Mouse (Mus musculus): Measurements from ENCODE around the gene Atxn1. TPM values are rescaled to one million over a fixed set of nuclear protein-coding genes. Genes with fewer than 3 reads are reported as not detected.

The Atxn1 gene
- polyA plus RNA-seq, 1 experiment from 2014 or later = 5.9 TPM

DNA sequence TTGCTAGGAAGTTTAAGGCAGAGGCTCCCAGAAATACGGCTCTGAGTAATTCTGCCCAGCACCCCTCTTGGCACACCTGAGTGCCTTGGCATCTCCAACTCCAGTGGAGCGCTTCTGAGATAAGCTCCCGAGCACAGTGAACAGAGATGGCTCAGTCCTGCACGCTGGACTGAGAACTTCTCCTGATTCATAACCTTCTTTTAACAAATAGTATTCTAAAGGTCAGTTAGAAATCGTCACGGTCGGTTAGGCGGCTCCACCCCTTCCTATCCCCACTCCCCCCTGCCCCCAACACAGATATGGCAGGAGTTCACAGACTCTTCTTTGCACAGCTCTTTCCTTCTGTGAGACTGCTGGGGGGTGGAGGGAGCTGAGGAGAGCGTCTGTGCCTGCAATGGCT lies 272.4 kb downstream of the Atxn1 start:
- Histone ChIP-seq H3K9me3 (ENCODE audit: low read length) (peaks cover 3% of the 10 kb centered on the region; the same call in 1 of the 2 replicates), H3K27me3 (ENCODE audit: insufficient read depth, low read length) (no peaks in the 10 kb centered on the region), H3K27ac (ENCODE audit: low read length) (peak overlapping the region; percentile 20; the same call in 1 of the 2 replicates), H3K36me3 (ENCODE audit: insufficient read depth, low read length) (peaks cover 4% of the 10 kb centered on the region; the same call in 1 of the 2 replicates), H3K4me3 (ENCODE audit: low read length) (no peak overlapping the region), H3K4me1 (ENCODE audit: insufficient read depth, low read length) (peaks cover 25% of the 10 kb centered on the region), H3K4me2 (replicated peaks; ENCODE audit: low read depth, low read length) (no peak overlapping the region), H3K9ac (replicated peaks; ENCODE audit: low read length) (no peak overlapping the region)
- 39% methylated on average over 9 of the region's 9 CpGs for WGBS
- ATAC-seq (ENCODE audit: low FRiP score, low TSS enrichment) = peak; percentile 63

- Histone ChIP-seq H3K9me3 (ENCODE audit: low read length) (no peaks in the 10 kb centered on the region), H3K27me3 (ENCODE audit: insufficient read depth, low read length) (no peaks in the 10 kb centered on the region), H3K9ac (replicated peaks; ENCODE audit: low read length) (no peak overlapping the region), H3K4me1 (ENCODE audit: insufficient read depth, low read length) (peaks cover 25% of the 10 kb centered on the region), H3K27ac (ENCODE audit: low read length) (no peak overlapping the region), H3K4me2 (replicated peaks; ENCODE audit: low read depth, low read length) (no peak overlapping the region), H3K36me3 (ENCODE audit: insufficient read depth, low read length) (no peaks in the 10 kb centered on the region), H3K4me3 (ENCODE audit: low read length) (no peak overlapping the region)
- no peak for ATAC-seq (ENCODE audit: low FRiP score, low TSS enrichment)
- WGBS = 63% methylated on average over 1 of the region's 1 CpGs
Measured at GRCm38 (mm10) chr13:45690426-45690825, 274.4 kb downstream of the Atxn1 start.

DNA sequence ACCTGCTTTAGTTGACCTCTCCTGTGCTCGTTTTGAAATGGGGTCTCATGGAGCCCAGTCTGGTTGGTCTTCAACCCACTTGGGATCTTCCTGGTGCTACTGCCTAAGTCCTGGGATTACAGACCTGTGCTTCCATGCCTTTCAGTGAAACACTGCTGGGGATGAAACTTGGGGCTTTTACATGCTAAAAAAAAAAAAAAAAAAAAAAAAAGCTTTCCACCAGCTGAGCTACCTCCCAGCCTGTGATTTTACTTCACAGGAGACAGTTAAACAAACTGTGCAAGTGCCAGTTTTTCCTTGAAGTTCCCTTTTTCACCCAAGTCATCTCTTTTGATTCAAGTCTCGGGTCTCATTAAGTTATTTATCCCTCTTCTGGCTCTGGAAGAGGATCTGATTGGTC lies 275.9 kb downstream of the Atxn1 start:
- peaks cover 23% of the 10 kb centered on the region for H3K4me1 ChIP-seq (ENCODE audit: insufficient read depth, low read length)
- no peaks in the 10 kb centered on the region for H3K27me3 ChIP-seq (ENCODE audit: insufficient read depth, low read length)
- no peaks in the 10 kb centered on the region for H3K9me3 ChIP-seq (ENCODE audit: low read length)
- ATAC-seq (ENCODE audit: low FRiP score, low TSS enrichment) = no peak
- 80% methylated on average over 2 of the region's 2 CpGs for WGBS
- no peak overlapping the region for H3K4me2 ChIP-seq (replicated peaks; ENCODE audit: low read depth, low read length)
- no peak overlapping the region for H3K27ac ChIP-seq (ENCODE audit: low read length)
- no peak overlapping the region for H3K4me3 ChIP-seq (ENCODE audit: low read length)
- H3K9ac ChIP-seq (replicated peaks; ENCODE audit: low read length) = no peak overlapping the region
- H3K36me3 ChIP-seq (ENCODE audit: insufficient read depth, low read length) = no peaks in the 10 kb centered on the region

DNA sequence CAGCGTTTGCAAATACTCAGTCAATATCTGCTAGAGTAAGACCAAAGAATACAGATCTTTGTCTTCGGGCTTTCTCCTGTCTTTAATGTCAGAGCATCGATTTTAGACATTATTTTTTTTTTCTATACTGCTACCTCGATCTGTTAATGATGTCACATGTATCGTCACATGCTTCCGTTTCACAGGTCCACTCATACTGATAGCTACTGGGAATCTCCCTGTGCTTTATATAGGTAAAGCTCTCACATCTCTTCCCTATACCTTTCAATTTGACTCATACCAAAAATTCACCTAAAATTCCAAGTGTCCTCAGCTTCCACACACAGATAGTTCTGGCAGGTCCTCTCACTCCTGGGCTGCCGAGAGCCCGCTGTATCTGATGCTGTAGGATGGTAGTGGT lies 277.2 kb downstream of the Atxn1 start:
- no peak overlapping the region for H3K27ac ChIP-seq (ENCODE audit: low read length)
- no peak overlapping the region for H3K4me3 ChIP-seq (ENCODE audit: low read length)
- H3K4me1 ChIP-seq (ENCODE audit: insufficient read depth, low read length) = peaks cover 10% of the 10 kb centered on the region
- no peak overlapping the region for H3K9ac ChIP-seq (replicated peaks; ENCODE audit: low read length)
- H3K4me2 ChIP-seq (replicated peaks; ENCODE audit: low read depth, low read length) = no peak overlapping the region
- H3K27me3 ChIP-seq (ENCODE audit: insufficient read depth, low read length) = no peaks in the 10 kb centered on the region
- H3K9me3 ChIP-seq (ENCODE audit: low read length) = no peaks in the 10 kb centered on the region
- ATAC-seq (ENCODE audit: low FRiP score, low TSS enrichment) = no peak
- no peaks in the 10 kb centered on the region for H3K36me3 ChIP-seq (ENCODE audit: insufficient read depth, low read length)
- WGBS = 94% methylated on average over 8 of the region's 8 CpGs

- Histone ChIP-seq H3K4me1 (ENCODE audit: insufficient read depth, low read length) (peaks cover 2% of the 10 kb centered on the region; the same call in 1 of the 2 replicates), H3K27ac (ENCODE audit: low read length) (no peak overlapping the region), H3K9ac (replicated peaks; ENCODE audit: low read length) (no peak overlapping the region), H3K9me3 (ENCODE audit: low read length) (no peaks in the 10 kb centered on the region), H3K4me3 (ENCODE audit: low read length) (no peak overlapping the region), H3K36me3 (ENCODE audit: insufficient read depth, low read length) (no peaks in the 10 kb centered on the region), H3K27me3 (ENCODE audit: insufficient read depth, low read length) (no peaks in the 10 kb centered on the region), H3K4me2 (replicated peaks; ENCODE audit: low read depth, low read length) (no peak overlapping the region)
- no peak for ATAC-seq (ENCODE audit: low FRiP score, low TSS enrichment)
- 55% methylated on average over 3 of the region's 3 CpGs for WGBS
Measured at GRCm38 (mm10) chr13:45686309-45686582, 278.6 kb downstream of the Atxn1 start.

DNA sequence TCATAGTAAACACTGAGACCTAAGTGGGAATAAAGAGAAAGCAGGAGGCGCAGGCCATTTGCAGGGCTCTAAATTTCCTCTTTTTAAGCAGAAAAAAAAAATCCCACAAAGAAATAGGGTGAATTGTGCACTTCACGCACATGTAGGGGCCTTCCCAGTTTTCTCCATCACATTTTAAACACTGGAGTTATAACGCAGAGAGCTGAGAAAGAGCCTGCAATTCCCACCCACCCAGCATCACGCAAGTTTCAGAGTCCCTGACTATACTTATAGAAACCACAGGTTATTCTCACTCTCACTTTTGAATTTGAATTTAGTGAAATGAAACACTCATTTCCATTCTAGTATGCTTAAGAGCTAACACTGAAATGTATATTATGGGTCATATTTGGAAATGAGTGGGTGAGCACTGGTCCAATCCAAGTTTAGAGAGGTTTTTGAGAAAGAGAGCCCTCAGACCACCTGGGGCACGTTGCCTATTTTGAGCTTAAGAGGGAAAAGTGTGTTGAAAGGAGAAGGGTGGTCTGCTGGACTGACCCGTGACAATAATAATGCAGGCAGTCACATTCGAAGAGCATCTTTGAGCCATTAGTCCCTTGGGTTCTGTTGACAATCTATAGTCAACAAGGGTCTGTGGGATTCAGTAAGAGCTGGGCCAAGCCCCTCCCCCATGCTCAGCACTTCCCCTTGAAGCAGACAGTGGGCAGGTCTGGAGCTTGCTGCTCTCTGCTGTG lies 279.1 kb downstream of the Atxn1 start:
- WGBS = 83% methylated on average over 7 of the region's 7 CpGs
- 0 out of 2 replicates have a peak overlapping the region, but pooled peaks have one; percentile 23 for H3K27ac ChIP-seq (ENCODE audit: low read length)

DNA sequence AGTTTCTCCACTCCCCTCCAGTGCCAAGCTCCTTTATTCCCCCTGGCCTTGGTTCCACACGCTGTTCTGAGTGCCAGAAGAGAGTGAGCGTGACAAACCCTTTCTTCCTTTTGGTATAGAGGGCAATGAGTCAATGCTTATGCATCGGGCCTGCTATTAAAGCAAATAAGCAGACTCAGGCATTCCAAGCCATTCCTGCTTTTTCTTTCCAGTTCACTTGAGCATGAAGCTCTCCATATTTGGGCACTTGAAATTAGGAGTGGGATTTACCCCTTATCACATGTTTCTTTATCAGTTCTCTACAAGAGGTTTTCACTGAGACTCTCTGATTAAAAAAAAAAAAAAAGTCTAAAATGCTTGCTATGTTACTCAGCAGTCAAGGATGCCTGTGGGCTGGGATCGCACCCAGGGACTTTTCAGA lies 279.9 kb downstream of the Atxn1 start:
- ATAC-seq (ENCODE audit: low FRiP score, low TSS enrichment) = no peak
- H3K27ac ChIP-seq (ENCODE audit: low read length) = peak overlapping the region; percentile 58; the same call in 1 of the 2 replicates
- no peaks in the 10 kb centered on the region for H3K9me3 ChIP-seq (ENCODE audit: low read length)
- H3K4me2 ChIP-seq (replicated peaks; ENCODE audit: low read depth, low read length) = no peak overlapping the region
- peaks cover 4% of the 10 kb centered on the region; the same call in 1 of the 2 replicates for H3K4me1 ChIP-seq (ENCODE audit: insufficient read depth, low read length)
- no peak overlapping the region for H3K4me3 ChIP-seq (ENCODE audit: low read length)
- H3K27me3 ChIP-seq (ENCODE audit: insufficient read depth, low read length) = no peaks in the 10 kb centered on the region
- H3K36me3 ChIP-seq (ENCODE audit: insufficient read depth, low read length) = no peaks in the 10 kb centered on the region
- no peak overlapping the region for H3K9ac ChIP-seq (replicated peaks; ENCODE audit: low read length)
- WGBS = 62% methylated on average over 4 of the region's 4 CpGs

More for the DNA sequence above, 279.1 kb downstream of the Atxn1 start:
- Histone ChIP-seq H3K36me3 (ENCODE audit: insufficient read depth, low read length) (no peaks in the 10 kb centered on the region), H3K4me2 (replicated peaks; ENCODE audit: low read depth, low read length) (no peak overlapping the region), H3K9me3 (ENCODE audit: low read length) (no peaks in the 10 kb centered on the region), H3K4me3 (ENCODE audit: low read length) (no peak overlapping the region), H3K9ac (replicated peaks; ENCODE audit: low read length) (no peak overlapping the region), H3K27me3 (ENCODE audit: insufficient read depth, low read length) (no peaks in the 10 kb centered on the region), H3K4me1 (ENCODE audit: insufficient read depth, low read length) (peaks cover 4% of the 10 kb centered on the region; the same call in 1 of the 2 replicates)
- ATAC-seq (ENCODE audit: low FRiP score, low TSS enrichment) = no peak

GRCm38 (mm10) chr13:45683991-45684390 lies 280.8 kb downstream of the Atxn1 start:
- peaks cover 4% of the 10 kb centered on the region; the same call in 1 of the 2 replicates for H3K4me1 ChIP-seq (ENCODE audit: insufficient read depth, low read length)
- H3K27me3 ChIP-seq (ENCODE audit: insufficient read depth, low read length) = no peaks in the 10 kb centered on the region
- no peaks in the 10 kb centered on the region for H3K9me3 ChIP-seq (ENCODE audit: low read length)
- ATAC-seq (ENCODE audit: low FRiP score, low TSS enrichment) = no peak
- no peak overlapping the region for H3K4me3 ChIP-seq (ENCODE audit: low read length)
- H3K27ac ChIP-seq (ENCODE audit: low read length) = no peak overlapping the region
- WGBS = 71% methylated on average over 3 of the region's 3 CpGs
- no peaks in the 10 kb centered on the region for H3K36me3 ChIP-seq (ENCODE audit: insufficient read depth, low read length)
- H3K9ac ChIP-seq (replicated peaks; ENCODE audit: low read length) = no peak overlapping the region
- no peak overlapping the region for H3K4me2 ChIP-seq (replicated peaks; ENCODE audit: low read depth, low read length)

DNA sequence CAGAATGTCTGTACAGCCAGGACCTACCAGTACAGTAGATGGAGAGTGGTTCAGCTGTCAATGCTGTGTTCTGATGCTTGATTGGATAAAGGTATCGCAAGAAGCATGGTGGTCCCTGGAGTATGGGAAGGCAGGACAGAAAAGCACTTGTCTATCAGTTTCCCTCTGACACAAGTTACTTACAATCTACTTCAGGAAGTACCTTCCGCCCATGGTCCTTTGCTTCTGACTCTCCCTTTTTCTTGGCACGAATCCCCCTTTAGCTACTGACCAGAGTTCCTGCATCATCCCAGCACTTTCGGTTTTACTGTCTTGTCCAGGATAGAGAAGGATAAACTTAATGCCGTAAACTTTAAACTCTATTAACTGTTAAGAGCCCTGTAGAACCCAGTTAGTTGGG lies 283.6 kb downstream of the Atxn1 start:
- no peak overlapping the region for H3K9ac ChIP-seq (replicated peaks; ENCODE audit: low read length)
- WGBS = 79% methylated on average over 5 of the region's 5 CpGs
- no peaks in the 10 kb centered on the region for H3K27me3 ChIP-seq (ENCODE audit: insufficient read depth, low read length)
- H3K4me3 ChIP-seq (ENCODE audit: low read length) = no peak overlapping the region
- ATAC-seq (ENCODE audit: low FRiP score, low TSS enrichment) = no peak
- no peak overlapping the region for H3K27ac ChIP-seq (ENCODE audit: low read length)
- no peaks in the 10 kb centered on the region for H3K9me3 ChIP-seq (ENCODE audit: low read length)
- H3K36me3 ChIP-seq (ENCODE audit: insufficient read depth, low read length) = no peaks in the 10 kb centered on the region
- 0 out of 2 replicates have a peak overlapping the region, but pooled peaks have one; percentile 7 for H3K4me2 ChIP-seq (replicated peaks; ENCODE audit: low read depth, low read length)
- H3K4me1 ChIP-seq (ENCODE audit: insufficient read depth, low read length) = peaks cover 4% of the 10 kb centered on the region; the same call in 1 of the 2 replicates

DNA sequence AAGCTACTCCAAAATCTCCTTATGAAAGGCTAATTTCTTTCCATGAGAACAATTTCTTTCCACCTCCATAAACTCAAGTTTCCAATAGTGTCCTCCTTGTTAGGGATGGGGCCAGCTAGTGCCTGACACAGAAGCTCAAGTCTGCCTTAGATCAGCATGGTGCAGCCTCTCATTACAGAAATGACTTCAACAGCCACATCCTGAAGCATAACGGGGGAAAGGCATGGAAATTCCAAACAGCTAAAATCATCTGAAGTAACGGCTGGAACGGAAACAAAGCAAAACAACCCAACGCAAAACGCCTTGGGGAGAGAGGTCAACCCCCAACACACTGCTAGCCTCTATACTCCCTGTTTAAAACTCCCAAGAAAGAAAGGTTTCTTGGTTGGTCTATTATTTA lies 284.2 kb downstream of the Atxn1 start:
- 57% methylated on average over 5 of the region's 5 CpGs for WGBS
- Histone ChIP-seq H3K27ac (ENCODE audit: low read length) (no peak overlapping the region), H3K36me3 (ENCODE audit: insufficient read depth, low read length) (no peaks in the 10 kb centered on the region), H3K4me2 (replicated peaks; ENCODE audit: low read depth, low read length) (no peak overlapping the region), H3K9me3 (ENCODE audit: low read length) (no peaks in the 10 kb centered on the region), H3K4me1 (ENCODE audit: insufficient read depth, low read length) (peaks cover 4% of the 10 kb centered on the region; the same call in 1 of the 2 replicates), H3K4me3 (ENCODE audit: low read length) (no peak overlapping the region), H3K27me3 (ENCODE audit: insufficient read depth, low read length) (no peaks in the 10 kb centered on the region), H3K9ac (replicated peaks; ENCODE audit: low read length) (no peak overlapping the region)
- no peak for ATAC-seq (ENCODE audit: low FRiP score, low TSS enrichment)
